Mouse (Mus musculus) bone marrow, adult 2 months (tissue): Measurements from ENCODE around the gene Tmsb10. TPM values are rescaled to one million over a fixed set of nuclear protein-coding genes. Genes with fewer than 3 reads are reported as not detected.

Experiments
- H3K27ac ChIP-seq: fragments of 200-500 bp; 2 replicates; pipeline ENCODE4 v1.5.1; 2012; ENCODE audit warnings: low read depth, mild to moderate bottlenecking, control low read depth, inconsistent platforms, low read length; ENCODE audit not compliant: control insufficient read depth, poor library complexity, insufficient read depth
- H3K4me1 ChIP-seq: fragments of 200-500 bp; 2 replicates; pipeline ENCODE4 v1.6.1; 2011; ENCODE audit warnings: low read length; ENCODE audit not compliant: control insufficient read depth, insufficient read depth
- H3K4me3 ChIP-seq: fragments of 200-500 bp; replicated peaks from 2 replicates; pipeline ENCODE3; 2011; ENCODE audit warnings: mild to moderate bottlenecking, low read depth, low read length, control low read depth; ENCODE audit not compliant: control insufficient read depth
- CTCF ChIP-seq: fragments of 200-500 bp; IDR thresholded peaks from 2 replicates; pipeline ENCODE4 v1.5.1; 2011; ENCODE audit warnings: low read length, control low read depth; ENCODE audit not compliant: control insufficient read depth, insufficient read depth
- POLR2A ChIP-seq: fragments of 200-500 bp; IDR thresholded peaks from 2 replicates; pipeline ENCODE4 v1.6.1; 2011; ENCODE audit warnings: low read depth, mild to moderate bottlenecking, control low read depth, low read length, borderline replicate concordance; ENCODE audit not compliant: control insufficient read depth
- WGBS: fragments of 180-500 bp; shearing (Covaris S2); methylation state at CpG from one replicate; pipeline ENCODE4 v1.1.7; 2018; 5-methylcytosine and 5-hydroxymethylcytosine counted together
- polyA plus RNA-seq: library from polyadenylated mRNA; stranded (reverse); fragments of >200 nt; gene quantifications from 2 replicates; pipeline ENCODE4 v1.2.4, GENCODE M21; 2011; ENCODE audit warnings: low replicate concordance; ENCODE audit not compliant: missing spikeins, insufficient read depth, insufficient read length

Gene Tmsb10
- polyA plus RNA-seq, 1 experiment, result 517 TPM

DNA sequence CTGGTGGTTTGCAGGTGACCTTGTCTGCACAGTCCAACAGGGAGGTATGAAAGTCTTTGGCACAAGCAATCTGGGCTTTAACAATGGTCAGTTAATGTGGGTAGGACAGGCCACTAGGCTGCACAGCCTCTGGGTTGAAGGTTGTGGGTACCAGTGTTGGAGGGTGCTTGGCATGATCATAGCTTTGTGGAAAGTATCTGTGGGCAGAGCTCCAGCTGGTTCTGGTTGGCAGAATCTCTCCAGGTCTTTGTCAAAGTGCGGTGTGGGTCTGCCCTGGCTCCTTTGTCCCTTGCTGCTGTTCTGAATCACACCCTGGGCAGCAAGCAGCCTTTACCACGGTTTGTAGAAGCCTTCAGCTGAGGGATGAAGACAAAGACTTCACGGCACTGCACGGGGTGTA lies 24.0 kb upstream of the Tmsb10 start:
- no peak overlapping the region for H3K27ac ChIP-seq
- 88% methylated on average over 4 of the region's 4 CpGs for WGBS
- no peak overlapping the region for H3K4me3 ChIP-seq
- TF ChIP-seq CTCF (no peak), POLR2A (no peak)
- no peaks in the 10 kb centered on the region for H3K4me1 ChIP-seq

DNA sequence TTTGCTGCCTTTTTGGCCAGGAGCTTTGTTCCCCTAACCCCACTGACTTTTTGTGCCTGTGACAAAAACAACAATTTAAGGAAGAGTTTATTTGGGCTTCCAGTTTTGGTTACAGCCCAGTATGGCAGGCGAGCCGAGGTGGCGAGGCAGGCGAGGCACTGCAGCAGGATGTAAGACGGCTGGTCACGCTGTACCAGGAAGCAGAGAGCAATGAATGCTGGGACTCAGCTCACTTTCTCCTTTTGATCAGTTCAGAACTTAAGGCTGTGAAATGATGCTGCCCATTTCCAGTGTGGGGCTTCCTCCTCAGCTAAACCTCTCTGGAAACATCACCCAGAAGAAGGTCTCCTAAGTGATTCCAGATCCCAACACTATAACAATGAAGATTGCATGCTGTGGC lies 23.3 kb upstream of the Tmsb10 start:
- H3K27ac ChIP-seq, result no peak overlapping the region
- WGBS, result 51% methylated on average over 6 of the region's 6 CpGs
- no peak for TF ChIP-seq CTCF
- TF ChIP-seq POLR2A, result no peak
- no peak overlapping the region for H3K4me3 ChIP-seq
- H3K4me1 ChIP-seq, result no peaks in the 10 kb centered on the region

DNA sequence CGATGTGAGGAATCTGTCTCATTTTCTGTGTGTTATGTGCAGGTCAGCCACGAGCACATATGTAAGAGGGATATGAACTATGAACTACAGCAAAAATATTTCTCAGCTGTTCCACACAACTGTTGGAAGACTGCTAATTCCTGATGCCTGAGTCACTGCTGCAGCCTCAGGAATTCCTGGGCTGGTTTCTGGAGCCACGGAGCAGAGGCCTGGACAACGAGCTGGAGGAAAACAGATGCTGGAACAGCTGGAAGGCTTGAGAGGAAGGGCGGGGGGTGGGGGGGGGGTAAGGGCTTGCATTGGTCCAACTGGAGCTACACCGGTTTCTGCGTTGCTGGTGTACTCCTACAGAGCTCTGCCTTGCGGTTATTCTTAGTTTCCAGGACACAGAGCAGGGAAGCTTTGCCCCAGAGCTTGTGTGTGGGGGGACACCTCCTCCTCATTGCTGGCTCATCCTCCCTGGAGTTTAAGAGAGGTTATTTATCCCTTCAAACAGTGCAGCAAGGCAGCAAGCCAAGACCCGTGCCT lies 22.6 kb upstream of the Tmsb10 start:
- WGBS, result 80% methylated on average over 9 of the region's 9 CpGs
- H3K4me3 ChIP-seq, result no peak overlapping the region
- H3K4me1 ChIP-seq, result no peaks in the 10 kb centered on the region
- no peak for TF ChIP-seq CTCF
- no peak for TF ChIP-seq POLR2A
- no peak overlapping the region for H3K27ac ChIP-seq

DNA sequence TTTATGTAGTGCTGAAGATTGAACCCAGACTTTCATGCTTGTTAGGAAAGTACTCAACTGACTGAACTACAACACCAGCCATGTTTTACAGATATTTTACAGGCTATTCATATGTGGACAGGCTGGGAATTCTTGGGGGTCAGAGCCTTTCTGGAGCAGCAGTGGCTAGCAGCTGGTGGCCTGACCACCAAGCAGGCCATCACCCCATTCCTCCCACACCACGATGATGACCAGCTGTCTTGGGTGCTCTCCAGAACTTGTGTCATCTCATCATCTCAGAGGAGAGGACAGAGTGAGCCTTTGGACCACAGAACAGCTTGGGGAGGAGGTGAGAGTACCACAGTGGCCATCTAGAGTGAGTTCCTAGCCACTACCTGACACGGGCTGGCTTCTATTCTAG lies 18.3 kb upstream of the Tmsb10 start:
- 78% methylated on average over 2 of the region's 2 CpGs for WGBS
- Histone ChIP-seq H3K27ac (no peak overlapping the region), H3K4me1 (no peaks in the 10 kb centered on the region), H3K4me3 (no peak overlapping the region)
- no peak for TF ChIP-seq CTCF
- TF ChIP-seq POLR2A, result no peak

DNA sequence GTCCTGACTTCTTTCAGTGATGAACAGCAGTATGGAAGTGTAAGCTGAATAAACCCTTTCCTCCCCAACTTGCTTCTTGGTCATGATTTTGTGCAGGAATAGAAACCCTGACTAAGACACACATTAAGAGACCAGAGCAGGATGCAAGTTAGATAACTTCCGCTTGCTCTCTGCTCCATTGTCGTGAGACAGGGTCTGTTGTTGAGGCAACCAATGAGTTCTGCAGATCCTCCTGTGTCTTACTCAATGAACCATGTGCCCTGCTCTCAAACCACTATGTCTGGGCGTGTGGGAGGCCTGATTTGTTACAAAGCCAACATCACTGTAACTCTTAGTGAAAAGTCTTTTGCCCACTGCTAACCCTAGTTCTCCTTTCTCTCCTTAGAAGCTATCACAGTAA lies 12.5 kb upstream of the Tmsb10 start:
- H3K27ac ChIP-seq, result no peak overlapping the region
- TF ChIP-seq CTCF (no peak), POLR2A (no peak)
- WGBS, result 53% methylated on average over 3 of the region's 3 CpGs

DNA sequence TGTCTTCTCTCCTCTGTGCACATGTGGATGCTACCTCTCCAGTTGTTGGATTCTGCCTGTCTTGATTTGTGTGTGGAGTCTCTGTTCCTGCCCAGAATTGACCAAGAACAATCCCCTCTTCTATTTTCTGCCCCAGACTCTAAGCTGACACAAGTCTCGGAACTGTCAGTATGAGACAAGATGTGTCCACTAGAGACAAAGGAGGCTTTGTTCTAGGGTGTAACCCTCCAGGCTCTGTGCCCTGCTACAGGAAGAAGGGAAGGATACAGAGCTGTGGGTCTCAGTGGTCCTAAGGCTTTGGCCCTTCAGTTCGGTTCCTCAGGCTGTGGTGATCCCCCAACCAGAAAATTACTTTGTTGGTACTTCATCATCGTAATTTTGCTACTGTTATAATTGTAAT lies 11.2 kb upstream of the Tmsb10 start:
- Histone ChIP-seq H3K4me3 (no peak overlapping the region), H3K4me1 (no peaks in the 10 kb centered on the region), H3K27ac (no peak overlapping the region)
- no peak for TF ChIP-seq POLR2A
- TF ChIP-seq CTCF, result no peak
- 77% methylated on average over 3 of the region's 3 CpGs for WGBS

More for the DNA sequence above, 12.5 kb upstream of the Tmsb10 start:
- Histone ChIP-seq H3K4me1 (no peaks in the 10 kb centered on the region), H3K4me3 (no peak overlapping the region)

DNA sequence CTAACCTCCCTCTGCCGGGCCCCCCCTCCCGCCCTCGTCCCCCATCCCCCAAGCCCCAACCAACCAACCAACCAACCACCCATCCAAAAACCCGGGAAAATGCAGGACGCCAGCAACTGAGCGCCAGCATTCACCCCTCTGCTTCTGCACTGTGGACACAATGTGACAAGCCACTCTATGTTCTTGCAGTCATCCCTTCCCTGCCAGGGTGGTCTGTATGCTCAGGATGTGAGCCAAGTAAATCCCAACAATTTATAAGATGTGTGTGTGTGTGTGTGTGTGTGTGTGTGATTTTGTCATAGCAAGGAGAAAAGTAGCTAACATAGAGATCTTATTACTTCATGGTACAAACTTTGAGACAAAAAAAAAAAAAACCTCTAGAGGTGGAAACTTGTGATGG lies 6.7 kb upstream of the Tmsb10 start:
- WGBS, result 81% methylated on average over 6 of the region's 6 CpGs
- Histone ChIP-seq H3K27ac (no peak overlapping the region), H3K4me1 (no peaks in the 10 kb centered on the region), H3K4me3 (no peak overlapping the region)
- TF ChIP-seq CTCF (no peak), POLR2A (no peak)

DNA sequence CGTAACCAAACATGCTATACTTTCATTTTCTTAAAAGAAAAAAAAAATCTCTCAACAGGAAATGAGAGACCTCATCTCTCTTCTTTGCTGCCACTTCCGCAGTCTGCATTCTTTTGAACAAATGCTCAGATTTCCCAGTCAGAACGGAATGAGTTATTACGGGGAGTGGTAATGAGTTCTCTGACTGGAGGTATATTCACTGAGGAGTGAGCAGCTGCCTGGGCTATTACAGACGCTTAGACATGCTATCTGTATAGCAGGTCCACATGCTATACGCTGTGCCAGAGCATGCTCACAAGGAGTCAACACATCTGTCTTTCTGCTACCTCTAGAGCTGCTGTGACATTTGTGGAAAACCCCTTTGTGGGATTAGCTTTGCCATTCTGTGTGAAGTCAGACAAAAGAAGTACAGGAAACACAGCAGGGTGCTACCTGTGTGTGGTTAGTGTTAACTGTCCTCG lies 3.8 kb upstream of the Tmsb10 start:
- WGBS, result 20% methylated on average over 7 of the region's 7 CpGs
- H3K27ac ChIP-seq, result peak overlapping the region; percentile 41; the same call in 1 of the 2 replicates
- TF ChIP-seq CTCF (no peak), POLR2A (no peak)
- no peak overlapping the region for H3K4me3 ChIP-seq
- H3K4me1 ChIP-seq, result no peaks in the 10 kb centered on the region

DNA sequence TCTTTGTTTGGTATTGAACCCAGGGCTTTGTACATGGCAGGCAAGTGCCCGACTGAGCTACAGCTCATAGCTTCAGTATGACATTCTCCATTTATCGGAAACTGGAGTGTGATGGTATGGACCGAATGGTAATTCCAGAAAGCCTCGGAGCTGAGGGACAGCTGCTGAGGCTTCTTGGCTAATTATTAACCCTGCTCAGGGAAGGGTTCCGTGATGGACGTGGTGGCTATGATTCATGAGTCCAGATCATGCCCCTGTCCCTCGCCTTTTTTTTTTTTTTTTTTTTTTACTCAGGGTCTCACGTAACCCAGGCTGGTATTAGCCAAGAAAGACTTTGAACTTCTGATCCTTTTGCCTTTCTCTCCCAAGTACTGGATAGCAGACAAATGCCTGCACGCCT lies 3.1 kb upstream of the Tmsb10 start:
- Histone ChIP-seq H3K4me1 (no peaks in the 10 kb centered on the region), H3K27ac (no peak overlapping the region; the same call in 1 of the 2 replicates), H3K4me3 (no peak overlapping the region)
- TF ChIP-seq CTCF, result no peak
- no peak for TF ChIP-seq POLR2A
- 82% methylated on average over 9 of the region's 9 CpGs for WGBS
